Mouse (Mus musculus) mesoderm, embryonic 11.5 days (tissue): Measurements from ENCODE around the gene Fig4.

Source experiments
- DNase-seq: peaks from one replicate; pipeline ENCODE4 v3.0.0-alpha.2; 2012; ENCODE audit warnings: low read depth, low spot score

Fig4 gene

DNA sequence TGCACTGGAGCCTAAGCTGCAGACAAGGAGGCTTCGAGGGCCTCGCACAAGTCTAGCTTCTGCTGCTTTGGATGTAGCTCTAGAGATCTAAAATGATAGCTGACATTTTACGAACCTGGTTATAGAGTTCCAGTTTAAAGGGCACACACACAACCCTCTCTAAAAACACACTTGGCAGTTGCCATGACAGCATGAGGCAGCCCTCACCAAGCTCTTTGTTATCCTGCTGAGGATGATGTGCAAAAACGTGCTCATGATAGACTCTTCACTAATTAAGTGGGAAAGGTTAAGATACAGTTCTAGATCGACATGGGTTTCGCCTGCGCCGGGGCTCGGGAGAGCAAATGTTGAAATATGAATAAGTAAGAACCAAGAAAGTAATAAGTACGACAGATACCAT, 84.2 kb downstream of the Fig4 start:
- DNase-seq, result no peak

DNA sequence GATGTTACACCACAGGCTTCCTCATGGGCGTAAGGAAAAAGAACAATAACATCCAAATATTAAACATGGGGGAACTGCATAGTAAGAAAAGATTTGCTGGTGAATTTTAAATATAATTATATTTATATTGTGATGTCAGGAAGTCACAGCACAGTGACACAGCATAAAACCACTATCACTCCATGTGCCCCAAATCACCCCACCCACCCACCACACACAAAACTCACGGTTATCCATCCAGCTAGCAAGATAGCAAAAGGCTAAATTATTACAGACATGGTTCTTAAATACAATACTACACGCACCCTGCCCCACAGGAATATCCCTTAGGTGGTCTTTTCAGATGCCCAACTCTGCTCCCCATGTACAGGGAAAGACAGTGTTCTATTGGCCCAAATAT, 89.0 kb downstream of the Fig4 start:
- DNase-seq, result no peak

DNA sequence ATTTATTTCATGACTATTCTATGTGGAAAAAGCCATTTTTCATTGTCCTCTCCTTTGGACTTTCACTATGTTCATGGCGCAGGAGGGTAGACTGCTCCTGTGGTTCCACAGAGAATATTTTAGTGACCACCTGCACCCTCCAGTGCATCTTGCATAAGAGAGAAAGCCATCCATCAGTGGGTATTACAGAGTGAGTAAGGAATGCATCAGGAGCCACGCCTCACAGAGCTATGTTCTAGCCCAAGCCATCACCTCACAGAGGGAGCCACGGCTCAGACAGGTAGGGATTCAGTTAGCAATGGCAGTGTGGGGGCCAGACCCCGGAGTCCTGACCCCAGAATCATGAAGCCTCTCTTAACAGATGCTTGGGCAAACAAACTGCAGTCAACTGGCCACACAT, 93.5 kb downstream of the Fig4 start:
- no peak for DNase-seq

DNA sequence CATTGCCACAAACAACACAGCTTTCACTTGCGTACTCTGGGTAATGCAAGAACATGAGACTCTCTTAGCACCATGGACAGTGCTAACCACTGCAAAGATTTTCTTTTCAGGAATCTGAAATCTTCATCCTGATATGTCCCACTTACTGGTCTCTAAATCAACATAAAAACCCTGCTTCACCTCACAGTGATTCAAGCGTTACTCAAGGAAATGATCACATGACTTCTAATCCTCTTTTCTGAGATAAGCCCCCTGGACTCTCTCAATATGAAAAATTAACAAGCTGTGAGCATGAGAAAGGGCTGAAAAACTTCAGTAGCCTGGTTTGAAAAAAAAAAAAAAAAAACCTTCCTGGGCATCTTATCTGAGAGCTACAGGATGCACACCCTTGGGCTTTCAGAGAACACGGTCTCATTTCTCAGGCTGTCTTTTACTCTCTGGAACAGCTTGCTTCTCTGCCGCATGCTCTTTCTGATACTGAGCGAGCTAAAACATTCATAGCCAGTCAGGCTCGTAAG, 94.1 kb downstream of the Fig4 start:
- peak; percentile 28 for DNase-seq

DNA sequence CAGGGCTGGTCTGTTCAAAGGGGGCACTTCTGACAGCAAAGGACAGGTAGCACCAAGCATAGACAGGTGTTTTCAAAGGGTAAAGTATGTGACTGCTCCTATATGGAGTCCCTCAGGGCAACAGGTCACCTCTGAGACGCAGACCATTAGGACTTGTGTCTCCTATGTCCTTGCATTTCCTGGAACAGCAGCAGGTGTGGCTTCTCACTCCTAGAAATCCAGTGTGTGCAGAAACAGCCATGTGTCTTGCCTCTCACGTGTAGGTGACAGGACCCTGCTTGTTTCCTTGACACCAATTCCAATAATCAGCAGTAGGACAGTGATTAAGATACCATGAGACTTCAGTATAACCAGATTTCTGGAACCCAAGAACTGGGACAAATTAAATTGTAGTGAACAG, 97.4 kb downstream of the Fig4 start:
- DNase-seq, result no peak

DNA sequence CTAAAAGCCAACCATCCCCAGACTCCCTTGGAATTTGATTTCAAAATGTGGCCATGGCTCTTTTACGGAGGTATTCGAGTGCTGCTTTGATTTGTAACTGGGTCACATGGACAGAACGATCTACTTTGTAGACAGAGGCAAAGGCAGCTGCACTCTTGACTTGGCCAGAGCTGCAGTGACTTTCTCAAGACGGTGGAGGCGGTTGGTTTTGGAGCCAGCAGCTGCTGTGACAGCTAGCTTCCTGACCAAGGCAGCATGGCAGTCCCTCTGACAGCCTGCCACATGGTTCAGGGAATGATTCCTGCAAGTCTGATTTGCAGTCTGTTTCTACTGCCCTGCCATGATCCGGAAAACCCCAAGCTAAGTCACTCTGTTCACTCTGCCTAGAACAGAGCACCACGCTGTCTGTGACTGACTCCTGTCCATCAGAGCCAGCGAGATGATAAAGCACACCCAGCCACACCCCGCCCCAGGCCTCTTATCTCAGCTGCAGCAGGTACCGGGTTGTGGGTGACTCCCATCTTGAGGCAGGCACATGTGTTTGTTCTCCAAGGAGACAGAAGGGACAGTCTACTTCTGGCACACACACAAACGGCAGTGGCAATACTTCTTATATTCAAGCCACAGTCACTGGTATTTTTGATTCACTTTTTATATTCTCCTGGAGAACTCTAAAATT, 98.3 kb downstream of the Fig4 start:
- no peak for DNase-seq

DNA sequence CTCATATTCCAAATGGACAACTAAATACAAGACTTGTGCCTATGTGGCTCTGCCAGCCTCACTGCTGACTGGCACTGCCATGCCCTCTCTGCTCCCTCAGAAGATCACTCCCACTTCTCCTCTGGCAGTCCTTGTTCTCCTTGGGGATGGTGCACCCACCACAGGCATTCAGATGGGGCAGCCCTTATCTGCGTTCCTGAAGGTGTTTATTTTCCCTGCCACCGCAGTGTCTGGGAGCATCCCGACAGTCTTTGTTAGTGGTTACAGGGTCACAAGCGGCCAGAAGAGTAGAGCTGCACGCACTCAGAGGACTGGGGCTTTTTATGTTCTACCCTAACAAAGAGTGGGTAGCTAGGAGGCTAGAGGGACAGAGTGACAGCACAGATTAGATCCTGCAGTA, 98.9 kb downstream of the Fig4 start:
- no peak for DNase-seq

DNA sequence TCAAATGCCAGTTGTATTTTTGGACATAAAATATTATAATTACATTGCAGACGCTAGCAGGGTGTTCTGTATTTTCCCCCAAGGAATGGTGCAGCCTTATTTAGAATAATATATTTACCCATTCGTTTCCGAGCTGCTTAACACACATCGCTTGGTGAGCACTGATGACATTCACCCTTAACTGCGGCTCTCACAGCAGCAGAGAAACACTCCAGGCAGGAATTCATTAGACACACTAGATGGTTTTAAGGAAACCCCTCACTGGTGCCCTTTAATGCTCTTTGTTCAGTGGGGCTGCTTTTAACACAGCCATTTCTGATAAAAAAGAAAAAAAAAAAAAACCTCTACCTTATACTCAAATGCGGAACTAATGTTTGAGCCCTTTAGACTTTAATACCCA, 104.3 kb downstream of the Fig4 start:
- no peak for DNase-seq

DNA sequence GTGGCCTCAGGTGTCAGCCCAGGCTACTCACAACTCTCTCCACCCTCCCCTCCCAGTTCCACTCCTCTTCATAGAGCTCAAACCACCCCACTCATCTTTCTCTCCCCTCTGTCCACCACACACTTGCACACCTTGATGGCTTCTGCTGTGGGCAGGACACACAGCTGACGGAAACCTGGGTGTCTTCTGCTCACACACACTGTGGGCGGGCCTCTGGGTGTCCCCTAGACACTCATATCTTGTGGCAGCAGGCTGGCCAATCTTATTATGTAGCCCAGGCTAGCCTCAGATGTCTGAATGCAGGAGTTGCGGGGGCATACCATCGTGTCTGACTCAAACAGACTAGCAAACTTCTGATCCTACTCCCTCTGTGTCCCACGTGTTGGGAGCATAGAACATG, 105.3 kb downstream of the Fig4 start:
- no peak for DNase-seq

DNA sequence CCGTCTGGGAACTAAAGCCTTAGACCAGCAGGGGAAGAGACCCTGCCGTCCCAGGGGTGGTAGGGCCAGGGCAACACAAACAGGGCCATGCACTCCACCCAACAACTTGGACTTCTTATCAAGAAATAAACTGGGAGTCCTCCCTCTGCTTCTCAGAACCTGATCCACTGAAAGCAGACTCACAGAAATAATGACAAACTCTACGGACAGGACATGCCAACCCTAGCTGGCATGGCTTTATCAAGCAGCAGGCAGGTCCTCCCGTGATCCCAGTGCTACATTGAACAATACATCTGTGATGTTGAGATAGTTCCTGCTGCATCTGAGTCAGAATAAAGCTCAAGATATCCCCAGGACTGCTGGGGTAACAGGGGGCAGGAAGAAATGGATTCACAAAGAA, 106.8 kb downstream of the Fig4 start:
- no peak for DNase-seq

DNA sequence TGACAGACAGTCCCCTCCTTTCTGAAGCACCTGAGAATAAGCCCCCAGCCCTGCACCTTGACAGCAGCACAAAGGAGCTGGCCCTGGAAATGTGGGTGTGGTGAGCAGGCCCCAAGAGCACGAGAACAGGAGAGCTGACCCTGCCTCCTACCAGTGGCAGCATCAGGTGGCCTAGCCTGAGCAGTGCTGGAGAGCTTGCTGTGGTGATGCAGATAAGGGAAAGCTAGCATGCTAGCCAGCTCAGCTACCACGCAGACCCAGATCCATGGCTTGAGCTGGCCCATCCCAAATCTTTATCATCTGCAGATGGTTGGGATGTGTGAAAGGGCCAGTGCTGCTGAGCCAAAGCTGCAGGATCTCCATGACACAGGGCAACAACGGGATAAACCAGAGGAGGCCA, 113.7 kb downstream of the Fig4 start:
- DNase-seq, result no peak

DNA sequence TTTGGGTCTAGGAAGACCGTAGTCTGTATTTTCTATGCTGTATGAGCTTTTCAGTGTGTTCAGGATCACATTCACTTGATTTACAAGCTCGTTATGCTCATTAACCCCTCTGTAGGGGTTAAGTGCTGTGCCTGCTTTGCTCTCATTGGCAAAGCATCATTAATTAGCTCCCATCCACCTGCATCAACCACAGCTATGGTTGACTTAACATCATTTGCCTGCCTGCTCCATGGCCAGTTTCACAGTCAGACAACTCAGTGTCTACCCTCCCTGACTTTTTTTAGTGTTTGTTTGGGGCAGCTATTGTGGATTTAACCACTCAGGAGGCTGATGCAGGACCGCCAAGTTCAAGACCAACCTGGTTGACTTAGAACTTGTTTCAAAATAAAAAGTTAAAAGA, 119.1 kb downstream of the Fig4 start:
- no peak for DNase-seq

DNA sequence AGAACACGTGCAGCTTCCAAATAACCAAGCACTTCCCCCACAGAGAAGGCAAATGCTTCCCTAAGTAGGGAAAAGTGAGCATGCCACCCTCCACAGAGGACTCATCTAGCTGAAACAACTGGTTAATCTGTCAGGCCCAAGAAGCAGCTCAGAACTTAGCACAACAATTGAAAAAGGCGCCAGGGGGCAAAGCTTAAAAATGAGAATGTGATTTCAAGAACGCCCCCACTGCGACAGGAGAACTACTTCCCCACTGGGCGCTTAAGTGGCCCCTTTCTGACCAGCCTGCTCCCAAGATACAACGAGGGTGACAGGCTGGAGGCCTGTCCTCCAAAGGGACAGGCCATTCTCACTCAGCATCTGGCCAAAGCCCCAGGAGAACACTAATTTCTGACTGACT, 120.4 kb downstream of the Fig4 start:
- no peak for DNase-seq

DNA sequence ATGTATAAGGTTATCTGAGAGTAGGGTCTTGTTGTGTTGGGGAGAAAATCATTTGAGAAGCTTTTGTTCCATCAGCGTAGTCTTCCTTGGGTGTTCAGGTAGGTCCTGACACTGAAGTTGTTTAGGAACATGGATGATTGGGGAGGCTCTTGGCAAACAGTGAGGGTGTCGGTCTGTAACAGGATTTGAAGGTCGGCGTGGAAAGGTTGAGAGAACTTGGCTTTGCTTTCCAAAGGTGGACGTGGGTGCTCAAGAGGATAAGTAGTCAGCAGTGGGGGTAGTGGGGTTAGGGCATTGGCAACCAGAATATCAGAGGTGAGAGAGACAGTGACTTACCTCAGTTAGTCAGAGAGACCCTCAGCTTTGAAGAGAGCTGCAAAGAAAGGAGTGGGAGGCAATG, 136.9 kb downstream of the Fig4 start:
- no peak for DNase-seq

DNA sequence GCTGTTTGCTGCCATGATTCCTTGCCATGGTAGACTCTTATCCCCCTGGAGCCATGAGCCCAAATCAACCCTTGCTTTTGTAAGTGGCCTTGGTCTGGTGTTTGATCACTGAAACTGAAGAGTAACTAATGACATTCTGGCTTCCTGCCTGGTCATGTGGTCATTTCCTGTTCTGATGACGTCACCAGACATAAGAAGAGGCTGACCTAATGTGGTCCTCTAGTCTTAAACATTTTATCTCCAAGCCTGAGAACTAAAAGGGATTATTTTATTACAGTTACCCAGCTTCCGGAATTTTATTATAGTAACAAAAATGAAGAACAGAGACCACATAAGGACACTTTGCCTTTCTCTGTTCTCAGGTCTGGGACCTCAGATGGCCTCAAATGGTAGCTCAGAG, 140.0 kb downstream of the Fig4 start:
- no peak for DNase-seq

DNA sequence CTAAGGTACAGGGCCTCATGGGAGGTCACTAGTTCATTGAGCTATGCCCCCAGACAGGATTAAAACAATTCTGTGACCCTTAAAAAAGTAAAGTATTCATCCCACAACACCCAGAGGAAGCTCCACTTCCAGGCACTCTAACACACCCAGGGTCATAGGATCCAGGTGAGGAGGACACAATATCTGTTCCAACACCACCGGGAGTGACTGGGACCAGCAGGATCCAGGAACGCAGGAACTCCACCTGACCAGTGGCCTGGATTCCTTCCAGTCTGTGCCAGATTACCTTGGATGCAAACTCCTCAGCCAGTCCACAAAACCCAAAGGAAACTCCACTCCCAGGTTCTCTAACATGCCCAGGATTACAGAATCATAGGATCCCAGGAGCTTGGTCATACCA, 145.8 kb downstream of the Fig4 start:
- no peak for DNase-seq

DNA sequence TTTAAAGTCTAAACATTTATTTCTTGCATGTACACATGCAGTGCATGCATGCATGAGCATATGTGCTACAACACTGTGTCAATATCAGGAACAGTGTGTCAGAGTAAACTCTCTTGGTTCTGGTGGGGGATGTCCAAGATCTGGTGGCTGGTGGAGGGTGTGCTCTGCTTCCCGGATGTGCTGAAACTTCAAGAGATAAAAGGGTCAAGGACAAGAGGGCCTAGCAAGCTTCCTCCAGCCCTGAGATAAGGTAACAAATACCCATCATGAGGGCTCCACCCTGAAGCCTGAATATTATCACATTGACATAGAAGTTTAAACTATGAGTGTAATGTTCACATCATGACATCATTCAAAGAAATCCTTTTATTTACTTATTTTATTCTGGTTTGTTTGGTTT, 146.4 kb downstream of the Fig4 start:
- no peak for DNase-seq

DNA sequence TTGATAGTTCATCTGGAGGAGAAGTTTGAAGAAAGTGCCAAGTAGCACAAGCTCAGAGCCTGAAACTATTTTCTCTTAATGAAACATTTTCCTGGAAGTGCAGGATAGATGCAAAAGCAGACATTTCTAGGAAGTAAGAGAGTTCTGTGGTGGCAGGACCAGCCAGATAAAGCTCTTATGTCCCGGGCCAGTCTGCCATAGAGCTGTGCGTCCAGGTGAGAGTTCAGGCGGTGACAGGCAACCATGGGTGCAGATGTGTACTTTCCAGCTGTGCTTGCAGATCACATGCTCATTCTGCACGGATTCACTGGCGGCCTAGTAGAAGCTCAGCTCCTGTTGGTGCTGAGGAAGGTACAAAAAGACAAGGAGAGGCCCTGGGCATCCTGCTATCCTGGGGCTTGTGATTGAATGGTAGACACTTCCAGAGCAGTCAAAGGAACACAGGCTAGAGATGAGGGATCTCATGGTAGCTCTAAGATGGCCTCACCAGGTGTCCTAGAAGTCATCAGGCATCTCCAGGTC, 149.8 kb downstream of the Fig4 start:
- no peak for DNase-seq

DNA sequence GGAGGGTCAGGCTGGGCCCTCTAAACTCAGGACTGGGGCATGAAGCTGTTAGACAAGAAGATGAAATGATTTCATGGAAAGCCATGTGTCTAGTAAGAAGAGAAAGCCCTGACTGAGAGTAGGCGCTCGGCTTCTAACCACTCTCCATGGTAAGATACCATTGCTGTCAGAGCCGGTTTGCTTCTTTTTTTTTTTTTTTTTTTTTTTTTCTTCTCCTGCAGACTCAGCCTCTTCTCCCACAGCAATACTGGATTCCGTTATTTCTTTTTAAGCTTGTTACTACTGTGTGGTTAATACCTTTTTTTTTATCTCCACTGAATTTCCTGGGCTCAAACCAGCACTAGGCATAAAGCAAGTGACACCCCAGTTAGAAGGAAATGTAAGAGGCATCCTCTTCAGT, 151.2 kb downstream of the Fig4 start:
- no peak for DNase-seq

DNA sequence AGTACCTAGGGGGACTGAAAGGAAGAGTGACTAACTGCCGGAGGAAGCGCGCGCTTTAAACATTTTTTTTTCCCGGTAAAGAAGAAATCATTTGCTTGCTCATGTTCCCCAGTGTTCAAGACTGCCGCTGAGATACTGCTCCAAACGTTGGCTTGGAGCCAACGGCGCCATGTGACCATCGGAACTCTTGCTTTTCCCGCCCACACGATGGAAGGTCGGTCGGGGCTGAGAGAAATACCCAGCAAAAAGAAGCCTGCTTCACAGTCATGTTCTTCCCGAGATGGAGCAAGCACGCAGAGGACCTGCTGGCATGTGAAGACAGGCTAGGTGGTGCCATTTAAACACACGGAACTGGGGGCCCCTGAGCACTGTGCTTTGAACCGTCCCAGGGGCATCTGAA, 151.6 kb downstream of the Fig4 start:
- no peak for DNase-seq

DNA sequence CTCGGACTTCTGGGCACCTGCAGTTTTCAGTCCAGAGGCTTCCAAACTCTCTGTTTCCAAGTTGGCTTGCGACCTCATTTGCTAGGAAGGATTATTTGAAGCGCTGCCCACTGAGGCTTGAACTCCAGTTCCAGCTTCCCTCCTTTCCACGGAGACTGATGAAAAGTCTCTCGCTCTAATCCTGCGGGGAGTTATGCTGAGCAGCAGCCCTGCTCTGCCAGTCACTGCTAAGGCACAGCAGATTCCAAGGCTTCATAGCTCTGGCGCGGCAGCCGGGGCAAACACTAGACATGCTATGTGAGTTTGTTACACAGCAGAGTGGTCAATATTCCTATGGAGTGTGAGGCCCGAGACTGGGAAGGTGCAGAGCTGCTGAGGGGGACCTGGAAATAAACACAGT, 152.0 kb downstream of the Fig4 start:
- DNase-seq, result no peak

DNA sequence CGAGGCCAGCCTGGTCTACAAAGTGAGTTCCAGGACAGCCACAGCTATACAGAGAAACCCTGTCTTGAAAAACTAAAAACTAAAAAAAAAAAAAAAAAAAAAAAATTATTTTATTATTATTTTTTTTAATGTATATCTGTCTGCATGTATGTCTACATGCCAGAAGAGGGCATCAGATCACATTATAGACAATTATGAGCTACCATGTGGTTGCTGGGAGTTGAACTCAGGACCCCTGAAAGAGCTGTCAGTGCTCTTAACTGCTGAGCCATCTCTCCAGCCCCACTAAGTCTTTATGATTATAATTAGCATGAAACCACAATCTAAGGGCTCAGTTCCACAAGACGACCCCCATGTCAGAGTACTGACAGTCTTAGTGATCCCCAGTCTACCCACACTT, 152.6 kb downstream of the Fig4 start:
- no peak for DNase-seq

DNA sequence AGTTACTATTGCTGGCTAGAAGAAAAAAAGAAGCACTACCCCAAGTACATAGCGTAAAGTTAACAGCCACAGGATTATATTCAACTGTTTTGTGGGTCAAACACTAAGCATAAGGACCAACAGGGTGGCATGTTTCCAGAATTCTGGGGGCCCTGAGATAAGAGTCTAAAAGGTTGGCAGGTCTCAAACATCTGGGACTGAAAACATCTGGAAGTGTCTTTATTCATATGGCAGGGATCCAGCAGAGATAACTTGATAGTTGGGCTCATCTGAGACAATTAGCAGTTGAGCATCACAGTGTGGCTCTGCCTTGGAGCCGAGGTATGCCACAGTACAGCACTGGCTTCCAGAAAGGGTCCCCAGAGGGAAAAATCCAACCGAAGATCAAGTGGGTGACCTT, 153.8 kb downstream of the Fig4 start:
- no peak for DNase-seq

DNA sequence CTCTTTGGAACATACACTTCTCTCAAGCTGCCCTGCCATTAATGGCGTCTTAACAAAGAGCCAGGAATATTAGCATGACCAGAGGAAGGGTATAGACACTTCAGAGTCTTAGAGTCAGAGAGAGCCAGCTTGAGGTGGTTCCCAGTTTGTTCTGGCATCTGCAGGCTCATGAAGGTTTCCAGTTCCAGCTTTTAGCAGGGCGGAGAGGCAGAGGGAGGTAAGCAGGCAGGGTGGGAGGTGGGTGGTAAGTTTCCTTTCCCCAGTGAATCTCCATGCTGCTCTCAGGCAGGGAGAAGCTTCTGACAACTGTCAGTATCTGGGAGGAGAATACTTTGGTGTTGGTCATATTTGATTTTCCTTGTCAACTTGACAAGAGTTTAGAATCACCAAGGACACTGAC, 156.9 kb downstream of the Fig4 start:
- no peak for DNase-seq
